Mouse (Mus musculus): ENCODE measurements around the gene Snapin.

The Snapin gene

GRCm38 (mm10) chr3:90505216-90505615 lies 14.4 kb upstream of the Snapin start:
- DNase-seq (ENCODE audit: low spot score), result no peak

GRCm38 (mm10) chr3:90503444-90503843 lies 12.6 kb upstream of the Snapin start:
- DNase-seq (ENCODE audit: low spot score), result no peak

DNA sequence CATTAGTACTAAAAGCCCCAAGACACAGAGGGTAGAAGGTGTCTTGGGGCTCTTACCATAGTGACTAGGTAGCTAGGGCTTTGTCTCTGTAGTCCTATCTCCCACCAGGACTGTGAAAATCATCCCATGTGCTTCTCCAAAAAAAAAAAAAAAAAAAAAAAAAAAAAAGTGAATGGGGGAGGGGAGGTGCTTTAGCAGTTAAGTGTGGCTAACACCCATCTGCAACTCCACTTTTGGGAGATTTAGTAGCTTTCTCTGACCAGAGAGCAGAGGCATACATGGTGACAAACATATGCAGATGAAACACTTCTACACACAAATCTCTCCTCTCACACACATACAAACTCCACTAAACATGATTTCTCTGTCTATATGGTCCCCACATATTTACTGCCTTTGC lies 6.8 kb upstream of the Snapin start:
- DNase-seq (ENCODE audit: low spot score), result no peak

DNA sequence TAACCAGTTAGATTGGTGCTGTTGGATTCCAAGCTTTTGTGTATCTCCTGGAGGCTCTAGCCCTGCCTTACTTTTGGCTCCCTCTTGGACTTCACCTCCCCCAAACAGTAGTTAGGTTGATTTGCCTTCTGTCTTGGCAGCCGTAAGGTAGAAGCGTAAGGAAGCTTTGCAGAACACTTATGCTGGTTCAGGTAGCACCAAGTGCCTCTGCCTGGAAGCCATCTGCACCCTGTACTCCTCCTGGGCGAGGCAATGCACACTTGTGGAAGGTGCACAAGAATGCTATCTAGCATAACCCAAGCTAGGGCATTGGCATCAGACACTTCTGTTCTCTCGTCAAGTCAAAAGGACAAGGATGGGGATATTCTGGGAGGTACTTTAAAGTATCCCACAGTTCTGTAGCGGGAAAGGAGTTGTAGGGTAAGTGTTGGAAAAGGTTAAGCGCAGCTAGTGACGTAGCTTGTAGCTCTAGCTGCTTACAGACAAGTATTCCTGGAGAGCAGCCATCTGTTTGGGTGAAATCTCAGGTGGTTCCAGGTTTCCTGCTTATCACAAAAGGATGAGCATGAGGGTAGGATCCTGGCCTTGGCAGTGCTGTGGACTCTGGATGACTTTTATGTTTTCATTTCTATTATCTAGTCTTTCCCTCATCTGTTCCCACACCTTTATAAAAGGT lies 5.2 kb upstream of the Snapin start:
- no peak for DNase-seq (ENCODE audit: low spot score)

GRCm38 (mm10) chr3:90493831-90494540 lies 3.2 kb upstream of the Snapin start:
- DNase-seq (ENCODE audit: low spot score), result no peak

- peak; percentile 45 for DNase-seq (ENCODE audit: low spot score)
These were observed 517 bp upstream of the Snapin start for GRCm38 (mm10) chr3:90491350-90491749.

GRCm38 (mm10) chr3:90488576-90488975 lies 2.3 kb downstream of the Snapin start:
- no peak for DNase-seq (ENCODE audit: low spot score)

DNA sequence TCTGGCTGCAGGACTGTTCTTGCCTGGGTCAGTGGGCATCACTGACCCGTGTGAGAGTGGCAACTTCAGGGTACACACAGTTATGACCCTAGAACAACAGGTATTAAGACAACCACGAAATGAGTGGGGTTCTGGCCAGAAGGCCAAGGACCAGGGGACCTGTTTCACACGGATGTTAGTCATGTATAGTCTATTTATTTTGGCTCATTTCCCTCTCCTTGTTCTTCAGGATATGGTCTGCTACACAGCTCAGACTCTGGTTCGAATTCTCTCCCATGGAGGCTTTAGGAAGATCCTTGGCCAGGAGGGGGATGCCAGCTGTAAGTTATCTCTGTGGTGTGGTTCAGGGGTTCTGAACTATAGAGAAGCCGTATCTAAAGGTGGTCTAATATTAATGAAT lies 3.8 kb downstream of the Snapin start:
- DNase-seq (ENCODE audit: low spot score), result no peak

DNA sequence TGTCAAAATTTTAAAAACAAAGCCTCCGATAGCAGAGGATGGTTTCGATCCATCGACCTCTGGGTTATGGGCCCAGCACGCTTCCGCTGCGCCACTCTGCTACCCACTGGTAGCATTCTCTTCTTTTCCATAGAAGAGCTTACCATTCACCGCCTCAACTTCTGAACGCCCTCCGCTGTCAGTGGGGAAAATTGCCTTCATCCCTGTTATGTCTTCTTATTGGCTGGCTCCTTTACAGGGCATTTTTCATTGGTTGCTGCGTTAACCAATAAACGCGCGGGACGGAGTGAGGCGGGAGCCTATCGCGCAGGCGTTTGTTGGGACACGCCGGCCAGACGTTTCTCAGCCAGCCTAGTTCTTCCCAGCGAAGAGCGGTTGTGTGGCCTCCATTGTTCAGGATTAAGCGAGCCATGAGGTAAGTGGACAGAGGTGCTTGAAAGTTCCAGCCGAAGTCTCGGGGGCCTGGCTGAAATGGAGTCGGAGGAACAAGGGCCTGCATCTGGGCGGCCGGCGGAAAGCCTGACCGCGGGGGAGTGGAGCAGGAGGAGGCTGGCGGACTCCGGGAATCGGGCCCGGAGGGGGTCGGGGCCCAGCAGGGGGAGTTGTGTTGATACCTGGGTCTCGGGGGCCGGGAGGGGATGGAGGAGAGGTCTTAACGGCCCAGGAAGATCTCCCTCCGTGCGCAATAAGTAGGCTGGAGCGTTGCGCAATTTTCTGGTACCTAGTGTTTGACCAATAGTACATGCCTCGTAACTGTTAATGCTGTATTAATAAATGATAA lies 14.8 kb downstream of the Snapin start, which contains the start of gene Ilf2:
Ilf2 (plus strand) TSS at position 296 of the 781 bp plus-strand sequence.
- peak; percentile 98 for DNase-seq (ENCODE audit: low spot score)

GRCm38 (mm10) chr3:90475151-90475830 lies 15.5 kb downstream of the Snapin start:
- no peak for DNase-seq (ENCODE audit: low spot score)

DNA sequence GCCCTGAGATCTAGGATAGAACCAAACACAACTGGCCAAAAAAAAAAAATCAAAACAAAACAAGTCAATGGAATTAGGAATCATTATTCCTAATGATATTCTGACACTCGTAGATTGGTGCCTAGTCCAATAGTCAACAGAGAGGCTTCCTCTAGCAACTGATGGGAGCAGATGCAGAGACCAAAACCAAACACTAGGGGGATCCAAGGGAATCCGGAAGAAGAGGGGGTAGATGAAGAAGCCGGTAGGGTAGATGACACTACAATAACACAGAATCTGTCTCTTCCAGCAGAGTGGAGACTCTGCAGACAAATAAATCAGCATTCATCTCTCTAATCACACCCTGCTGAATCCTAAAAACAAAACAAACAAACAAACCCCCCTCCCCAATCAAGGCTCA lies 18.6 kb downstream of the Snapin start:
- DNase-seq (ENCODE audit: low spot score), result peak; percentile 30

GRCm38 (mm10) chr3:90467618-90468300 lies 23.1 kb downstream of the Snapin start:
- no peak for DNase-seq (ENCODE audit: low spot score)

DNA sequence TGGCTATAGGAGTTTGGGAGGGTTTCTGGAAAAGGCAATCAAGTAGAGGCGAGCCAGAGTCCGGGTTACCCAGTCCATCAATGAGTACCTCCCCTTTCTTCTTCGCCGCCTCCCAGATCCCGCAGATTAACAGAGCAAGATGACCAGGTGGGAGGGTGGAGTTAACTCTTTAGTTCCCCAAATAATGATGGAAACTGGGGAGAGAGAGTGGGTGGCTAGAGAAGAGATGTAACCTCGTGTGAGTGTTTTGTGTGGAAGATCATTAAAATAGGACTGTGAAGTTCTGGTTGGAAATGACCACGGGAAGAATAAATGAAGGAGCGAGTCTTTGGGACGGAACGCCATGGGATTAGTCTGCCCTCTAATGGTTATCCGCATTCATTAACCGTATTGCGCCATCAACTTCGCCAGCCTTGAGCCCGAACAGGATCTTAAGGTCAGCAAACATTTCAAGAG lies 24.5 kb downstream of the Snapin start:
- peak; percentile 89 for DNase-seq (ENCODE audit: low spot score)

- peak; percentile 47 for DNase-seq (ENCODE audit: low spot score)
These were observed 25.0 kb downstream of the Snapin start, which contains the start of gene Npr1 for GRCm38 (mm10) chr3:90465686-90466310. Gene Npr1, minus strand, starts transcription at chr3:90465866.

DNA sequence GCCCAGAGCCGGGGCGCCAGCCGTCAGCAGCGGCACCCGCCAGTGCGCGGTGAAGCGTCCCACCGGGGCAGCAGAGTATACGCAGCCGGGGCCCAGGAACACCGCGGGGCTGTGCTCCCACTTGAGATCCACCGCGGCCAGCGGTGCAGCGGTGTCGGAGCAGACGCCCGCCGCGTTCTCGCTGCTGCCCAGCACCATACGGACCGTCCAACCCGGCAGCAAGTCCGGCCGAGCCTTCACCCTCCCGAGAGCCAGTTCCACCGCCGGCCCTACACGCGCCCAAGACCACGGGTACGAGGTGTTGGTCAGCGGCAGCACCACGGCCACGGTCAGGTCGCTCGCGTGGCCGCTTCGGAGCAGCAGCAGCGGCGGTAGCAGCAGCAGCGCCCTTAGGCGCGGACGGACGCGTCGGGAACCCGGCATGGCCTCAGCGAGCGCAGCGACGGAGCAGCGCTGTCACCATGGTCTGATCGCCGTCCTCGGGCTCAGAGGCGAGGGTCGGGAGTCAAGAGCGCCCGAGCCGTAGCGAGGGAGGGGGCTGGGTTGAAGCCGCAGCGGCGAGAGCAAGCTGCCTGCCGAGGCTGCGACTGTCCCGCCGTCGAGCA lies 25.6 kb downstream of the Snapin start:
- peak; percentile 15 for DNase-seq (ENCODE audit: low spot score)

- DNase-seq (ENCODE audit: low spot score), result peak; percentile 31
These were observed 26.2 kb downstream of the Snapin start for GRCm38 (mm10) chr3:90464552-90465080.

DNA sequence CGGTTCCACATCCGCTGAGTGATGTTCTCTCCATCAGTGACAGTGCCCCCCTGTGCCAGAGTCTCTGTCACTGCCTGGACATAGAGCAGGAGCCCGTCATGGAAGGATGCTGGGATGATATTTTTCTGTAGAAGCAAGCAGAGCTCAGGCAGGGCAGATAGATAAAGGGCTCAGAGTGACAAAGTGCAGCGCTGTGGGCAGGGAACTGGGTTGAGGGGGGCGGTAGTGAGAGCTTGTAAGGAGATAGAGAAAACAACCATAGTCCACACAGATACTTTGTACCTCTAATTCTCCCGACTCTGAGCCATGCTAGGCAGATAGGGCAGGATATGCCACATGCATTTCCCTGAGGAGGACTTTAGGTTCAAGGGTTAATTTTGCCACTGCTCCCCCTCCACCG lies 28.3 kb downstream of the Snapin start:
- peak; percentile 12 for DNase-seq (ENCODE audit: low spot score)

DNA sequence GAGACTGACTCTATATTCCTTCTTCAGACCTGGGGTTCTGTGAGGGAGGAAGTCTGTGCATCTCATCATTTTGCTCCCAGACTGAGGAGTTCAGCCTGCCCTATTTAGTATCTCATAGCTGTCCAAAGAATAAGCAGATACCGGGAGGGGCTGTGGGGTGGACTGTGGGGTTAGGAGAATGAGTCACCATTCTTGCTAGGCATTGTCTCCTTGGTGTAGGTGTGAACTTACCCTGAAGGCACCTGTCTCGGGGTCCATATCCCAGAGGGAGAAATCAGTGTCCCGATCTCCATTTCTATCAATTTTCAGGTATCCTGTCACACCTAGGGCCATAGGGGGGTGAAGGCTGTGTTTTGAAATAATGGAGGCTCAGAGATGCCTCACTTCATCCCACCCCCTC lies 28.9 kb downstream of the Snapin start:
- no peak for DNase-seq (ENCODE audit: low spot score)

- no peak for DNase-seq (ENCODE audit: low spot score)
These were observed 30.5 kb downstream of the Snapin start for GRCm38 (mm10) chr3:90460315-90460714.

GRCm38 (mm10) chr3:90459727-90460126 lies 31.1 kb downstream of the Snapin start:
- DNase-seq (ENCODE audit: low spot score), result no peak
